Mouse (Mus musculus): ENCODE measurements around the gene Slc25a47. TPM values are rescaled to one million over a fixed set of nuclear protein-coding genes. Genes with fewer than 3 reads are reported as not detected.
"Not testable (repeated sequence)": the region's sequence is repeated elsewhere in the genome, so short reads cannot be mapped to it uniquely, and the experiment has no call there.

Gene Slc25a47
- polyA plus RNA-seq, 1 experiment = 57.4 TPM

DNA sequence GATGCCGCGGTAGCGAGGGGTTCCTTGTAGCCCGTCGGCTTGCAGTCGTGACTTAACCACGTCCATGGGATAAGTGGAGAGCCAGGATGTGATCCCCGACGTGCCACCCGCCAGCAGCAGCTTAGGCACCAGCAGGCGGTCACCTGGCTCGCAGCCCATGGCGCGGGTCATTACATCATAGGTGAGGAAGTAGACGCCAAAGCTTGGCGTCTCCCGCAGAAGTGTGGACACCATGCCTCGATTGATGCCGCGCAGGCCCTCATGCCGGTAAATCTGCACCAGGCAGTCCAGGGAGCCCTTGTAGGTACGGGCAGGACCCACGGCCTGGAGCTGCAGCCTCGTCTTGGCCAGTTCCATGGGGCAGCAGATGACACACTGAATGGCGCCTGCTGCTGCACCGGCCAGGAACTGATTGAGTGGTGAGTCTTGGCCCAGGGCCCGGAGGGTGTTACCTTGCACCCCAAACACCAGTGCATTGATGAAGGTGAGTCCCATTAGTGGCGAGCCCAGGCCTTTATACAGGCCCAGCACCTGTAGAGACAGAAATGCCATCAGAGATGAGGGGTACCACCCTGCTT is 8.8 kb upstream of the Slc25a47 start:
- DNase-seq (ENCODE audit: low read depth) = no peak

DNA sequence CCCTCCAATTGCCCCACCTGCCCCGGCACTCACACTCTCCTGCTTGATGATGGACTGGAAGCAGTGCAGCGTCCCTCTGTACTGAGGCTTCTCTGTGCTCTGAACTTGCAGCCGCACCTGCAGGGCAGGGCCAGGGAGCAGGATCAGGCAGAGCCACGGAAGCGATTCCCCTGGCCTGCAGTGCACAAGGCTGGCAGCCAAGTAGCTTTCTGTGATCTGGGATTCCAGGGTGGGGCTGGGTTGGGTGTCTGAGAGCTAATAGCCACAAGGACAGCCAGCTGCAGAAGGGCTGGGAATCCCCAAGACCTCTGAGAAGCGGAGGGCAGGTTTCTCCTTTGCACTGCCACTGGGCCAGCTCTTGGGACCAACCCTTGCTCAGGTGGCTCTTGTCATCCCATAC is 8.2 kb upstream of the Slc25a47 start:
- DNase-seq (ENCODE audit: low read depth) = no peak

DNA sequence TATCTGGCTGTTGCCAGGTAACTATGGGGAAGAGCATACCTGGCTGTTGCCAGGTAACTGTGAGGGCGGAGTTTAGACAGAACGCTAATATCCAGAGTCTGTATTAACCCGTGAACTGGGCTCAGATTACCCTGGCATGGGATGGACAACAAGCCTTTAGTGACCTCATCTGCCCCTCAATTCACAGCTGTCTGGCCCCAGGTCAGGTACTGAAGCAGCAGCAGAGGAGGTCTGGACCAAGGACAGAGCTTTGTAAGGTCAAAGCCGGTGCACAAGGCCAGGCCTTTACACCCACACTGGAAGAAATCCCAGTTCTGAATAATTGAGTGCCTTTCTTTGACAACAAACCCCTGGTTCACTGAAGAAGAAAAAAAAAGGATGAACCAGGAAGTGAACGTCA is 6.2 kb upstream of the Slc25a47 start:
- DNase-seq (ENCODE audit: low read depth) = no peak

DNA sequence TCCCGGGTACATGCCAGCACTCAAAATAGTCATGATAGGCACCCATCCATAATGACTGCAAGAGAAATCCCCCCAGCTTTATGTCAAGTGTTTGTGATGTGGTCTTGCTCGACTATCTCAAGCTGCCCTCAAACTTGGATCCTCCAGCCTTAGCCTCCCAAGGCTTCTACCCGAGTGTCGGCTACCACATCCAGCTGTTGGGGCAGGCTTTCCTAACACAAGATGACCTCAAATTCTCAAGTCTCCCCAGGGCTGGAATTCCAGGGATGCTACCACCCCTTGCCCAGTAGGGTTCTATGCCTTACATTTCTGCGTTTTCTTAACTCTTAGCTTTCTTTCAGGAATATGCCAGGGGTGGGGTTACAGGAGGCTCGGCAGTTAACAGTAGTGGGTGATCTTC is 5.5 kb upstream of the Slc25a47 start:
- DNase-seq (ENCODE audit: low read depth) = no peak

DNA sequence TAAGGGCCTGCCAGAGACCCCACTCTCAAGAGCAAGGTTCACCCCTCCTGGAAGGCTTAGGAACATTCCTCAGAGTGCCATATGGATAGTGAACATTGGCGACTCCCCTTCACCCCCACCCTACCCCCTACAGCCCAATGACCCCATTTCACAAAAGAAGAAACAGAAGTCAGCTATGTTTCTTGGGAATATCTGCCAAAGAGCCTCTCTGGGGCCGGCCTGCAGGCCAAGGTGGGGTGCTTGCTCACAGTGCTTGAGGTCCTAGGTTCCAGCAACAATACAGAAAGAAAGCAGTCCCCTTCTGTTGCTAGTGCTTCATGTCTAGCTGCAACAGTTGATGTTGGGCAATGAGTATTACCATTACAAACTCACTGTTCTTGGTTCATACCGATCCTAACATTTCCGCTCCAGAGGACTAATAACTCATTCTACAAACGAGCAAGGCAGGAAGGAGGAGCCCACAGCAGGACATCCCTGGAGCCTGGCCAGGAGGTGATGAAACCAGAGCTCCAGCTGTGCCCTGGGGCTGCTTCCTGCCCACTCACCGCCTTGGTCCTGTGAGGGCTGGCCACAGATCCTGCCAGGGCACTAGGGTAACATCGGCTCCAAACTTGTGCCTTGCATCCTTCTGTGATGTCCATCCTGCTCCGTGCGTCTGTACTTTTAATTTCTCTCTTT is 3.7 kb upstream of the Slc25a47 start:
- DNase-seq (ENCODE audit: low read depth) = peak; percentile 85

DNA sequence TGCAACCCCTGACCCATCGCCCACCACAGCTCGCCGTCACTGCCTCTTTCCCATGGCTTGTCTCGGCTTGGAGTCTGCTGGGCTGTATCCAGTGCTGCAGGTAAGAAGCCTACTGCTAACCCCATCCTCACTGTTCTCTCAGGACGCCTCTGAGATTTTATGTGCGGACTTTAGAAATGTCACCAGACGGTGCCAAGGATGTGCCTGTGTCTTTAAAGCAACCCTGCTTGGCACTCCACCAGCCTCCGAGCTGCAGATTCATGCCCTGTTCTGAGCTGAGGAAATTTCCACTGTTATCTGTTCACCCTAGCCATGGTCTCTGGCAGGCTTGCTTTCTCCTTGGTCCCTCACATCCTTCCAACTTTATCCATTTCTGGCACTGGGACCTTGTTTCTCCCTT is 3.0 kb upstream of the Slc25a47 start:
- DNase-seq (ENCODE audit: low read depth) = no peak

DNA sequence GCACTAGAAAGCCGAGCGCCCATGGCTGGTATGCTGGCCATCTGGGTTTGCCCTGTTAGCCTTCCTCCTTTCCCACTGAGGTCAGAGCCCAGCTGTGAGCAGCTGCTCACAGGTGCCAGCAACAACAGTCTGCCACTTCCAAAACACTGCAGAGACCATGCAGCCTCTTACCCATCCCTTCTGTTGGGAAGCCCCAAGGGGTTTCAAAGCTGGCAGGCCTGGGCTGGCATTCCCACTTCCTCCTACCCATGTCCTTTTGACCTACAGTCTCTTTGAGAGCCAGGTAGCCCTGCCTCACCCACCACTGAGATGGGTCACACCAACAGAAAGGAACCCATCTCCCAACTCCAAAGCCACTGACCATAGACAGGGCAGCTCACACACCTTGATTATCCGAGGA is 2.4 kb upstream of the Slc25a47 start:
- no peak for DNase-seq (ENCODE audit: low read depth)

DNA sequence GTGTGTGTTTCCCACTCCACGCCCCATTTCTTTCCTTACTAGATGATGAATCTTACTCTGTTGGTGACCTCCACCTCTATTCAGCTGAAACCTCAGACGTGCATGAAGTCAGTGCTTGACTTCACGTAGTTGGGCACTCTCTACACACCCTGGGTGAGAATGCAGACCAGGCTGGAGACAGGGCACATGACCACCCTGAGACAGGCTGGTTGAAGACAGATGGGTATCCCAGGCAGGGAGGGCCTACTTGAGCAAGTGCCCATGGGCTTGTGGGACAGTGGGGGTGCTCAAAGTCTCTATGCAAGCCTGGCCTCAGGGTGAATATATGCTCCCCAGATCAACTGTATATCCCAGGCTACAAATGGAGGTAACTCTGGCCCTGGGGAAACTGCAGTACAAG is 1.5 kb upstream of the Slc25a47 start:
- no peak for DNase-seq (ENCODE audit: low read depth)

DNA sequence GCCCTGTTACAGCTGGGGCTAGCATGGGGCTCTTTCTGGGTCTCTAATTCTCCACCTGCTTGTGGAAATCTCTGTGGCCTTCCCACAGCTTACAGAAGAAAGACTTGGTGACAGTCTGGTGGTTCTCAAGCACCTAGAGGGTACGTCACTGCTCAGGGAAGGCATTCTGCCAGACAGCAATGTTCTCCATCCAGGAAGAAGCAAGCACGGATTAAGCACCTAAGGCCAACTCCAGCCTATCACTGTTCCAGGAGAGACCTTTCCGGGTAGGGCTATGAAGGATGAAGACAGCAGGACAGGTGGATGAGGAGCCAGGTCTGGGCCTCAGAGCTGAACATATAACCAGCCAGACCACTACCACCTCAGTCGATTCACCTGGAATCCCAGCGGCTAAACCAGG is 1.1 kb upstream of the Slc25a47 start:
- DNase-seq (ENCODE audit: low read depth) = no peak

DNA sequence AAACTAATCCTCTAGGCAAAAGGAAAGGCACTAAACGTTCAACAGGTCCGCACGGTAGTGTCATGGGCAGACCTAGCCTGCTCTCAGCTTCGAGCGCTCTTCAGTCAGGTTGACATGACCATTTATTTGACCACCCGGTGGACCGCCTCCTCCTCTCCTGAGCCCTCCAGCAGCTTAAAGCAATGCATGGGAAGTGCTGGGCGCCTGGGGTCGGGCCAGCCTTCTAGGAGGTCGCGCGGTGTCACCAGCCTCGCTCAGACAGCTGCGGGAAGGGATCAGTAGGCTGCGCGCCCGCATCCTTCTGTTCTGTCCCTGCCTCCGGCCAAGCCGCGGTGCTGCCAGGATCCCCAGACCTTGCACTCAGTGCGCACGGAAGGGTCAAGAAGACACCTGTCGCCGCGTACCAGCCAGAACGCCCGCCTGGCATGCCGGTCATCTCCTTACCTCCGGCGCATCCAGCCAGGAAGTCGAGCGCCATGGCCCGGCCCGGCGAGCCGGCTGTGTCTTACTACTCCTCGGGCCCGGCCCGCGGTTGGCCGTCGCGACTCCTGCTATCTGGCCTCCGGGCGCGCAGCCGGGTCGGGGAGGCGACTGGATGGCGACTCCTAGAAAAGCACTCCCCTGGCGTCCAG is 522 bp upstream of the Slc25a47 start:
- no peak for DNase-seq (ENCODE audit: low read depth)

DNA sequence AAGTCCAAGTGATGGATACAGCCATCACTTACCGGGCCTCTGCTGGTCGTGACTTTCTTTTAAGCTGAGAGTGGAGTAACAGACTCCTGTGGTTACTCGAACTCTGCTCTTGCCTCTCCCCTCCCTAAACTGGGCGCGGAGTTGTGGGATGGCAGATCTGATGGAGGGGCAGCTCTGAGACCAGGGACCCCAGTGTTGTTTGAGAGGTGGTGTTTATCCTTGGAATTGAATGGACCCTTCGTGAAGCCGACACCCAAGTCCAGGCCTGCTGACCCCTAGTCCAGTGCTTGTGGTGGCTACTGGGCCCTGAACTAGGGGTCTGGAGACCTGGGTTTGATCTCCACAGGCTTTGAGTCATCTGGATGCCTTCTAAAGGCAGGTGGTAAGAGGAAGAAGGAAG is 876 bp downstream of the Slc25a47 start:
- DNase-seq (ENCODE audit: low read depth) = no peak

DNA sequence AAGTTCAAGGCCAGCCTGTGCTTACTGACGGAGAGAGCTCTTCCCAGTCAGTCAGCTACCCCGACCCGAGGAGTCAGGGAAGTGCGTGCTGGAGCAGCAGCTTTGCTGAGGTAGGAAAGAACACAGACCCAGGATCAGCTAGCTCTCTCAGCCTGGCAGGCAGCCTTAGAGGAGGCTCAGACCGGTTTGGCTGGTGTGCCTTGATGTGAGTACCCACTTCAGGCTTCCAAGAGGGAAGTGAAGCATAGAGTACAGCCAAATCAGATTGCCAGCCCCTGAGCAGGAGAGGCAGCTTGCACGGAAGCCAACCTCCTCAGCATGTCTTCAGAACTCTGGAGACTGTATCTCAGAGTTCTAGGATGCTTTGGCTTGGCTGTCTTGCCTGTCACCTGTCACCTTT is 5.3 kb downstream of the Slc25a47 start:
- peak; percentile 80 for DNase-seq (ENCODE audit: low read depth)

DNA sequence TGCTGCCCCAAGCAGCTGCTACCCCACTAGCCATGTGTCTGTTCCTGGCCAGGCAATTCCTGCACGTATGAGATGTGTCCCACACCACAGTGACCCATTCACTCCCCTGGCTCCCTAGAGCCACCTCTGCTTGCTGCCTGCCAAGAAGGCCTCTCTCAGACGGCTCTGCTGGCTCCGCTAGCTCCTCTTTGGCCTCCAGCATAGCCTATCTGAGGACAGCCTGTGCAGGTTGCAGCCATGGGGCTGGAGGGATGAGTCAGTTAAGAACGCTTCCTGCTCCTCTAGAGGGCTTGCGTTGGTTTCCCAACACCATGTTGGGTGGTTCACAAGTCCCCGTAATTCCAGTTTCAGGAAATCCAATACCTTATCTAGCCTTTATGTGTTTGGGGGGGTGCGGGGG is 6.8 kb downstream of the Slc25a47 start:
- DNase-seq (ENCODE audit: low read depth) = no peak

DNA sequence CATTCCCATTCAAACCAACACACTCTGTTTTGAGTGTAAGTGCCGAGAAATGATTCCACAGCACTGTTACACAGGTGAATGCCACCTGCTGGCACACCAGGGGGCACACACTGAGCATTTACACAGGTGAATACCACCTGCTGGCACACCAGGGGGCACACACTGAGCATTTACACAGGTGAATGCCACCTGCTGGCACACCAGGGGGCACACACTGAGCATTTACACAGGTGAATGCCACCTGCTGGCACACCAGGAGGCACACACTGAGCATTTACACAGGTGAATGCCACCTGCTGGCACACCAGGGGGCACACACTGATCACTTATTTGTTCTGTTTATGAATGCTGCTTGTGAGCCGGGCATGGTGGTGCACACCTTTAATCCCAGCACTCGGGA is 12.2 kb downstream of the Slc25a47 start:
- DNase-seq (ENCODE audit: low read depth) = not testable (repeated sequence)

DNA sequence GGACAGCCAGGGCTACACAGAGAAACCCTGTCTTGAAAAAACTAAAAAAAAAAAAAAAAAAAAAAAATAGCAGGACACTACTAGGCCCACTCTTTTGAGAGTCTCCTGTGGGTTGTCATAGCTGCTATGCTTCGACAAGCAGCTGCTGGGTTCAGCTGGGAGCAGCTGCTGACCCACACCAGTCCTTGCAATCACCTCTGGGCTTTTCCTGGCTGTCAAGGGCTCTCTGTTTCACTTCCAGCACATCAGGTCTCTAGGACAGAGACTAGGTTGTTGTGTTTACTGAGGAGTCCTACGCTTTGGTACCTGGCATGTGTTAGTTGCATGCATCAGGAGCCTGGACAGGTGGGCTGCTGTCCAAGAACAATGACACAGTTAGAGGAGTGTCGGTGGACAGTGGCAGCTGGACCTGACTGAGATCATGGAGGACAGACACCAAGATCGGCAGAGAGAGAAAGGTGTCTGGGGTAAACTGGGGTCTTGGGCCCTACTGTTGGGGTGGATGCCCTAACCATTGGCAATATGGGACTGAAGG is 13.7 kb downstream of the Slc25a47 start:
- DNase-seq (ENCODE audit: low read depth) = no peak

DNA sequence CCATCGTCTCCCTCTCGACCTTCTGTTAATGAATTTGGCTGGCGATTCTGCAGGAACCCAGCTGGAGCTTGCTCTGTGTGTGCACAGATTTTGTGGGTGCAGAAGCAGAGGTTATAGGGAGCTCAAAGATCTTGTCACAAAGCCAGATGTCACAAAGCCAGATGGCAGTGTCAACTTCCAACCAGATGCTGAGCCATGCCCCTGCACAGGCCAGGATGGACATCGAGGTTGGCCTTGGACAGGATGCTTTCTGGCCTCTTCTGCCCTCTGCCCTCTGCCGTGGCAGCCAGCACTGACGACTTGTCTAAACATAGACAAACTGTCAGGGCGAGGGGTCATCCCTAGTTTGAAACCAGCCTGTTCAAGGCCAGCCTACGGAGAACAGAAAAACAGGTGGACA is 14.3 kb downstream of the Slc25a47 start:
- DNase-seq (ENCODE audit: low read depth) = no peak

DNA sequence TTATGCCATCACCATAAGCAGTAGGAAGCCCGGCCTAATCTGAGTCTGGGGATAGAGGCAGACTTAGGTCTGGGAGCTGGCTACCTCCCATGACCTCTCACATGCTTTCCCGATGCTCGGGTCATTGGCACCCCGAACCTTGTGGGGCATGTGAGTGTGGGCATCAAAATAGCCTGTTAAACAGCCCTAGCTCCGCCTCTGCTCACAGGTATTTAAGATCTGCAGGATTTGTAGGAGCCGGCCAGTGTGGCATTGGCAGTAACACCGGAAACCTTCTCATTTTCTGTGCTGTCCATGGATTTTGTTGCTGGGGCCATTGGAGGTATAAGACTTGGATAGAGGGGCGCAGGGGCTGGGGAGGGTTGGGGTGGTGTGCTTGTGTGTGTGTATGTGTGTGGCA is 15.0 kb downstream of the Slc25a47 start:
- DNase-seq (ENCODE audit: low read depth) = no peak

DNA sequence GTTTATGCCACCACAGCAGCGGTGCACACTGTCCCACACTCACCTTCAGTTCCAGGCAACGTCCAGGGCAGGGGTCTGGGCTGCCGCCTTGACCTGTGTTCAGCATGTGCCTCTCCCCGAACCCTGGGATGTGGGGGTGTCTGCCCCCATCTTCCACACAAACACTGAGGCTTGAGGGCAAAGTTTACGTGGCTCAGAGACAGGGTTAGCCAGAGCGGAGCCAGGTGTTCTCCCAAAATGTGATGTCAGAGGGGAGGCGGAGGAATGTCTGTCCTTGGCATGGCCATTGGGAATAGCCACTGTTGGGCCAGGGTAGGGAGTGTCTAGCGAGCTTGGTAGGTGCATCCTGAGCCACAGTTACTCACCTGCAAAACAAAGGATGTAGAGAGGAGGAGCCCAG is 17.0 kb downstream of the Slc25a47 start:
- DNase-seq (ENCODE audit: low read depth) = no peak

DNA sequence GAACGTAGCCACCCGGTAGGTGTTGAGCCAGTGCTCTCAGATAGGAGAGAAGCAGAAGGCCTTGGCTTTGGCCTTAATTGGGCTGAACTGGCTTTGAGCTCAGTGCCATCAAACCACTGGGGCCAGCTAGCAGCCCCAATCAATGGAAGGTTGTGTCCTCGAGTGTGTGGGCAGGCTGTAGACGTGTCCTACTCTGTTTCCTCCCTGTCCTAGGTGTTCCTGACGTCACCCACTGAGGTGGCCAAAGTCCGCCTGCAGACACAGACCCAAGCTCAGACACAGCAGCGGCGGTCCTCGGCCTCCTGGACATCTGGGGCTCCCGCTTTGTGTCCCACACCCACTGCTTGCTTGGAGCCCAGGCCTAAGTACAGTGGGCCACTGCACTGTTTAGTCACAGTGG is 19.2 kb downstream of the Slc25a47 start:
- DNase-seq (ENCODE audit: low read depth) = no peak

DNA sequence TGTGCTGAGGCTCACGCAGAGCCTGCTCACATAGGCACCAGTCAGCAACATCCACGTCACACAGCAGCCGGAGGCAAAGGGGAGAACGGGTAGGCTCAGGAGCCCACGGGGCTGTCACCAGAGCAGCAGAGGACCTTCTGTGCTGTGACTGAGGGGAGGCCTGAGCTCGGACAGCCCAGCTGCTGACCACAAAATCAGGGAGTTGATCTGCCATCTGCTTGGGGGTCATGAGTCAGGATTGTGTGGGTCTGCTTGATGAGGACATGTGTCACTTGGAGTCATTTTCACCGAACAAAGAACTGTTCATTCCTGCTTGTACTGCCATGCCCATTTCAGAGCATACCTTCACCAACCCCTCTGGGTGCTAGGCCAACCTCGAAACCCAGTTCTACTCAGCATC is 20.3 kb downstream of the Slc25a47 start:
- DNase-seq (ENCODE audit: low read depth) = no peak

DNA sequence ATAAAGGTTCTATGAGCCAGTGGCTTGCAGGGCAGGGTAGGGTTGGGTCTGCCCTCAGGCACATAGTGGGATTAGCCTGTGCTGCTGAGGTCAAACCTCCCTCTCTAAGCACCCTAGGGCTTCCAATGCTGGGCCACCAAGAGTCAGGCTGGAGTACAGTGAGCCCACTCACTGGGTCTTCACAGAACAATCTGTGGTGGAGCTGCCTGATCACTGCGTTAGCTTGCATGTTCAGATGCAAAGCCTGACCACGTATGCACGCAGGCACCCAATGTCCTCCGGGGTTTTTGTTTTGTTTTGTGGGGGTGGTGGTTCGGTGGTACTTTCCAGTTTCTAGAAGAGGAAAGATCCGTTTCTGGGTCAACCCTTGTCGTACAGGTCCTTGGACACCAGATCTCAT is 21.3 kb downstream of the Slc25a47 start:
- no peak for DNase-seq (ENCODE audit: low read depth)

DNA sequence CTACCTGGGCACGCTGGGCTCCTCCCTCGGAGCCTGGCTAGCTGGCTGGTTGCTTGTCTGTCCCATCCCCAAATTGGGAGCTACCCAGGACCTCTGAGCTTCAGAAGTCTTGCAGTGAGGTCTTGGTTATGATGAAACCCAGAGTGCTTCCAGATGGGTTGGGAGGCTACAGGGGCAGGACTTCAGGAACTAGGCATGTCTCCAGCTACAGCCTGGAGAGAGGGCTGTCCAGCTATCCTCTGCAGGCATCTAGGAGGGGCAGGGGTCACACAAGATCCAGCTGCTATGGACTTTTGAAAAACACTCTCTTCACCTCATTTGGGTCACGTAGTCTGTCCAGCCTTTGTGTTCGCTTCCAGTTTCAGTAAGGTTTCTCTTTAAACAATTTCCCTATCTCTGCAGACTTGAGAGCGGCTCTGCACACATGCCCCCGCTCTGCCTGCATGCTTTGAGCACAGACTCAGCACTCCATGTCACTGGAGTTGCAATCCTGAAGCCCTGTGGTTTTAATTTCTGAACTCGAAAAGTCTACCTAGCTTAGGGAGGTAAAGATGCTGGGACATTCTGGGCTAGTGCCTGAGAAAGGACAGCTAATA is 21.8 kb downstream of the Slc25a47 start:
- no peak for DNase-seq (ENCODE audit: low read depth)

DNA sequence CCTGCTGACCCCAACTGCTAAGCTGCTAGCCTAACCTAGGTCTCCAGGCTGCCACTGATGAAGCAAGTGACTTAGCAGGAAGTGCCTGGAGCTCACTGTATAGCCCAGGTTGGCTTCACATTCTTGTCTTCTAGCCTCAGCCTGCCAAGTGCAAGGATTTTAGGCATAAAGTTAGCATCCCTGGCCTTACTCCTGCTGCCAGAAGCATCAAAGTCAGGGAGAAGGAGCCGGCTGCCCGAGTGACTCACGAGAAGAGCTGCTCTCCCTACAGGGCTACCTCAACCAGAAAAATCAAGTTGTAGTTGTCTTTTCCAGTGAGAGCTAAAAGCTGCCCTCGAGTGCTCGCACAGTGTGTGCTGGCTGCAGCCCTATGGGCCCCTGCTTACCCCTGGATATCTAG is 22.6 kb downstream of the Slc25a47 start:
- DNase-seq (ENCODE audit: low read depth) = no peak

Measured in gonadal fat pad, adult 2 months (tissue).